Comparison of ENCODE assay signal across 10 mouse cellular contexts in genomic region chr14:34503759-34504158, GRCm38 (mm10). TPM values are rescaled to one million over a fixed set of nuclear protein-coding genes. Genes with fewer than 3 reads are reported as not detected.
A peak's percentile ranks its signal among the peaks of the same experiment; 100 is the strongest.
DNase-seq lines count a peak whose midpoint lies in the region; ATAC-seq and TF ChIP-seq lines count a peak whose summit lies in the region.
"Had no signal": no experiment of that assay in that cellular context is flagged by ENCODE, and none has a peak within 500 bp of the region (broad histone marks: within the 10 kb centered on the region; RNA-seq: fewer than 3 reads in every experiment).

No protein-coding gene starts in this region.

- TF ChIP-seq POLR2A in embryonic fibroblast, embryonic 13.5 days (IDR thresholded peaks at IDR 0.05; ENCODE audit: low read depth, low read length): 0 out of 2 replicates have a peak, but pooled peaks have one; percentile 33

- peak overlapping the region; percentile 16; the same call in 1 of the 2 replicates for H3K9ac ChIP-seq in lung, embryonic 16.5 days (ENCODE audit: low read length)
- no peak overlapping the region for H3K9ac ChIP-seq in intestine, embryonic 16.5 days (ENCODE audit: low read depth, low read length)
- H3K9ac ChIP-seq in stomach, embryonic 16.5 days (ENCODE audit: low read length): peak overlapping the region; percentile 43

- no peak for ATAC-seq in lung, embryonic 16.5 days (ENCODE audit: low read depth)
- ATAC-seq in intestine, embryonic 16.5 days: no peak
- no peak for ATAC-seq in stomach, embryonic 16.5 days (ENCODE audit: insufficient read depth, low FRiP score)

- no peak overlapping the region for H3K27ac ChIP-seq in lung, embryonic 16.5 days (ENCODE audit: low read length)
- peak overlapping the region; percentile 97 for H3K27ac ChIP-seq in embryonic fibroblast, embryonic 13.5 days (ENCODE audit: insufficient read depth, low read length)
- peak overlapping the region; percentile 48; the same call in 1 of the 2 replicates for H3K27ac ChIP-seq in intestine, embryonic 16.5 days (ENCODE audit: low read length)
- H3K27ac ChIP-seq in stomach, embryonic 16.5 days (ENCODE audit: low read length): peak overlapping the region; percentile 64

- peaks cover 31% of the 10 kb centered on the region for H3K4me1 ChIP-seq in lung, embryonic 16.5 days (replicated peaks; ENCODE audit: control insufficient read depth, insufficient read depth, low read length)
- H3K4me1 ChIP-seq in embryonic fibroblast, embryonic 13.5 days (ENCODE audit: control insufficient read depth, insufficient read depth, low read length): peaks cover 8% of the 10 kb centered on the region
- peaks cover 24% of the 10 kb centered on the region for H3K4me1 ChIP-seq in intestine, embryonic 16.5 days (ENCODE audit: control insufficient read depth, insufficient read depth, low read length)
- H3K4me1 ChIP-seq in stomach, embryonic 16.5 days (ENCODE audit: control insufficient read depth, insufficient read depth, low read length): peaks cover 27% of the 10 kb centered on the region

- H3K4me2 ChIP-seq in lung, embryonic 16.5 days (ENCODE audit: low read depth, low read length): peak overlapping the region; percentile 68
- H3K4me2 ChIP-seq in intestine, embryonic 16.5 days (ENCODE audit: low read depth, low read length): peak overlapping the region; percentile 6; the same call in 1 of the 2 replicates
- H3K4me2 ChIP-seq in stomach, embryonic 16.5 days (ENCODE audit: low read depth, low read length): peak overlapping the region; percentile 83

- WGBS in lung, embryonic 16.5 days: 51% methylated on average over 6 of the region's 6 CpGs
- WGBS in intestine, embryonic 16.5 days: 63% methylated on average over 6 of the region's 6 CpGs
- WGBS in stomach, embryonic 16.5 days: 45% methylated on average over 6 of the region's 6 CpGs

- no peaks in the 10 kb centered on the region for H3K9me3 ChIP-seq in lung, embryonic 16.5 days (ENCODE audit: control insufficient read depth, low read length)
- no peaks in the 10 kb centered on the region for H3K9me3 ChIP-seq in intestine, embryonic 16.5 days (ENCODE audit: control insufficient read depth, low read length)
- no peaks in the 10 kb centered on the region for H3K9me3 ChIP-seq in stomach, embryonic 16.5 days (replicated peaks; ENCODE audit: control insufficient read depth, low read length)

- no peak for TF ChIP-seq CTCF in embryonic fibroblast, embryonic 13.5 days (IDR thresholded peaks at IDR 0.05; ENCODE audit: borderline replicate concordance, insufficient read depth, low read length)

- no peak overlapping the region; the same call in 1 of the 2 replicates for H3K4me3 ChIP-seq in lung, embryonic 16.5 days (ENCODE audit: low read length)
- H3K4me3 ChIP-seq in embryonic fibroblast, embryonic 13.5 days (ENCODE audit: insufficient read depth, low read length): peak overlapping the region; percentile 17; the same call in 1 of the 2 replicates
- H3K4me3 ChIP-seq in intestine, embryonic 16.5 days (ENCODE audit: low read length): no peak overlapping the region
- peak overlapping the region; percentile 94 for H3K4me3 ChIP-seq in stomach, embryonic 16.5 days (replicated peaks; ENCODE audit: low read length)

- DNase-seq in lung, postnatal 14 days: no peak
- no peak for DNase-seq in layer of hippocampus, adult 9-11 months
- no peak for DNase-seq in natural killer cell, adult 2 months (ENCODE audit: low spot score in 2 of 2)
- DNase-seq: thymus, postnatal 14 days had no signal

- H3K27me3 ChIP-seq in lung, embryonic 16.5 days (ENCODE audit: control insufficient read depth, insufficient read depth, low read depth, low read length): peaks cover 2% of the 10 kb centered on the region; the same call in 1 of the 2 replicates
- H3K27me3 ChIP-seq in intestine, embryonic 16.5 days (replicated peaks; ENCODE audit: control insufficient read depth, insufficient read depth, low read length): 0 out of 2 replicates have a peak, but pooled peaks cover 5% of the 10 kb centered on the region
- no peaks in the 10 kb centered on the region for H3K27me3 ChIP-seq in stomach, embryonic 16.5 days (ENCODE audit: control insufficient read depth, insufficient read depth, low read length)

- no peaks in the 10 kb centered on the region for H3K36me3 ChIP-seq in lung, embryonic 16.5 days (ENCODE audit: control insufficient read depth, insufficient read depth, low read length)
- H3K36me3 ChIP-seq in intestine, embryonic 16.5 days (ENCODE audit: control insufficient read depth, insufficient read depth, low read length): no peaks in the 10 kb centered on the region
- H3K36me3 ChIP-seq in stomach, embryonic 16.5 days (ENCODE audit: control insufficient read depth, insufficient read depth, low read length): no peaks in the 10 kb centered on the region

RNA-seq across cellular contexts. Expression of gene Bmpr1a, which starts 0.6 kb away (rescaled TPM):
- polyA plus RNA-seq in lung, embryonic 16.5 days (2015; fragmentation: Nextera tagmentation; extraction: Ambion mirVana): 18.1 and 25.8 TPM in 2 replicates
- 116 and 146 TPM in 2 replicates for polyA plus RNA-seq in embryonic fibroblast, embryonic 13.5 days (2011; ENCODE audit: insufficient read length, low read depth, missing spikeins)
- 11.0 and 15.6 TPM in 2 replicates for polyA plus RNA-seq in intestine, embryonic 16.5 days (2015; fragmentation: Nextera tagmentation; extraction: Ambion mirVana)
- polyA plus RNA-seq in stomach, embryonic 16.5 days (2015; fragmentation: Nextera tagmentation; extraction: Ambion mirVana): 22.4 and 22.9 TPM in 2 replicates
- polyA plus RNA-seq: erythroblast, embryonic 14.5 days had no signal

RNA-seq across cellular contexts. Expression of gene 9230112D13Rik, which starts 18.8 kb away (rescaled TPM):
- not detected in 2 replicates for polyA plus RNA-seq in lung, embryonic 16.5 days (2015; fragmentation: Nextera tagmentation; extraction: Ambion mirVana)
- polyA plus RNA-seq in embryonic fibroblast, embryonic 13.5 days (2011; ENCODE audit: insufficient read length, low read depth, missing spikeins): not detected in 2 replicates
- not detected in 2 replicates for polyA plus RNA-seq in intestine, embryonic 16.5 days (2015; fragmentation: Nextera tagmentation; extraction: Ambion mirVana)
- polyA plus RNA-seq in stomach, embryonic 16.5 days (2015; fragmentation: Nextera tagmentation; extraction: Ambion mirVana): not detected in 2 replicates
- polyA plus RNA-seq: large intestine, adult 2 months had no signal

Comparison
In these comparisons a context has a peak if more than half of its experiments do, and no peak if none do; other contexts are left out.
1. H3K4me2 ChIP-seq: peak in every context shown above with its lines; median percentile 83 in stomach, embryonic 16.5 days; 68 in lung, embryonic 16.5 days; 6 in intestine, embryonic 16.5 days.
2. H3K4me3 ChIP-seq: peak in embryonic fibroblast, embryonic 13.5 days (single experiment) and stomach, embryonic 16.5 days (single experiment); none in lung, embryonic 16.5 days (single experiment) and intestine, embryonic 16.5 days (single experiment).